Mouse (Mus musculus): ENCODE measurements around the gene Lipc.
A peak's percentile ranks its signal among the peaks of the same experiment; 100 is the strongest.

Lipc gene

GRCm38 (mm10) chr9:70818739-70819138 is 133.3 kb downstream of the Lipc start:
- DNase-seq (ENCODE audit: low spot score): no peak

- DNase-seq (ENCODE audit: low spot score): no peak
Measured at GRCm38 (mm10) chr9:70817396-70817795, 134.6 kb downstream of the Lipc start.

- no peak for DNase-seq (ENCODE audit: low spot score)
Measured at GRCm38 (mm10) chr9:70816701-70817305, 135.2 kb downstream of the Lipc start.

GRCm38 (mm10) chr9:70812551-70812950 is 139.5 kb downstream of the Lipc start:
- DNase-seq (ENCODE audit: low spot score): peak; percentile 32

GRCm38 (mm10) chr9:70807714-70808113 is 144.3 kb downstream of the Lipc start:
- no peak for DNase-seq (ENCODE audit: low spot score)

- DNase-seq (ENCODE audit: low spot score): no peak
Measured at GRCm38 (mm10) chr9:70806069-70806468, 146.0 kb downstream of the Lipc start.

- DNase-seq (ENCODE audit: low spot score): no peak
Measured at GRCm38 (mm10) chr9:70802816-70803215, 149.2 kb downstream of the Lipc start.

- DNase-seq (ENCODE audit: low spot score): no peak
Measured at GRCm38 (mm10) chr9:70801761-70802160, 150.3 kb downstream of the Lipc start.

- no peak for DNase-seq (ENCODE audit: low spot score)
Measured at GRCm38 (mm10) chr9:70800588-70801315, 151.3 kb downstream of the Lipc start.

GRCm38 (mm10) chr9:70795439-70795757 is 156.6 kb downstream of the Lipc start:
- DNase-seq (ENCODE audit: low spot score): no peak

- no peak for DNase-seq (ENCODE audit: low spot score)
Measured at GRCm38 (mm10) chr9:70794643-70795438, 157.2 kb downstream of the Lipc start.

- DNase-seq (ENCODE audit: low spot score): no peak
Measured at GRCm38 (mm10) chr9:70790621-70791020, 161.4 kb downstream of the Lipc start.

GRCm38 (mm10) chr9:70788705-70789104 is 163.3 kb downstream of the Lipc start:
- DNase-seq (ENCODE audit: low spot score): no peak

- no peak for DNase-seq (ENCODE audit: low spot score)
Measured at GRCm38 (mm10) chr9:70782191-70782590, 169.8 kb downstream of the Lipc start.

- DNase-seq (ENCODE audit: low spot score): no peak
Measured at GRCm38 (mm10) chr9:70775517-70775916, 176.5 kb downstream of the Lipc start.

GRCm38 (mm10) chr9:70760974-70761373 is 191.1 kb downstream of the Lipc start:
- DNase-seq (ENCODE audit: low spot score): peak; percentile 22

- no peak for DNase-seq (ENCODE audit: low spot score)
Measured at GRCm38 (mm10) chr9:70751504-70752222, 200.4 kb downstream of the Lipc start.
